Mouse (Mus musculus) MEL (cell line): Measurements from ENCODE around the gene Rxra.

Source experiments
- CTCF ChIP-seq, 3 experiments: IDR thresholded peaks in 2 of 3; conservative IDR thresholded peaks in 1 of 3; 2 replicates each; pipeline ENCODE4 v1.5.1; 2011 to 2012; ENCODE audit warnings: low read length in 3 of 3, low read depth in 2 of 3, mild to moderate bottlenecking in 2 of 3, improper control_type of control experiment in 1 of 3, inconsistent platforms in 1 of 3, mixed read lengths in 1 of 3, moderate library complexity in 1 of 3; ENCODE audit not compliant: control insufficient read depth in 1 of 3, insufficient read depth in 1 of 3, poor library complexity in 1 of 3, severe bottlenecking in 1 of 3
- GATA1 ChIP-seq: IDR thresholded peaks from 2 replicates; pipeline ENCODE4 v1.6.1; 2011; ENCODE audit warnings: low read depth, low read length, improper control_type of control experiment
- JUND ChIP-seq: IDR thresholded peaks from 2 replicates; pipeline ENCODE4 v1.6.1; 2011; ENCODE audit warnings: low read depth, mild to moderate bottlenecking, improper control_type of control experiment, low read length
- MAZ ChIP-seq: IDR thresholded peaks from 2 replicates; pipeline ENCODE4 v1.6.1; 2012; ENCODE audit warnings: low read depth, mild to moderate bottlenecking, inconsistent platforms, low read length, improper control_type of control experiment
- MXI1 ChIP-seq: IDR thresholded peaks from 2 replicates; pipeline ENCODE4 v1.6.1; 2011; ENCODE audit warnings: mild to moderate bottlenecking, low read depth, low read length, improper control_type of control experiment
- POLR2A ChIP-seq, 2 experiments: IDR thresholded peaks; 2 replicates each; pipeline ENCODE4 v1.6.1; 2011 to 2012; ENCODE audit warnings: low read length in 2 of 2, mild to moderate bottlenecking in 2 of 2, control low read depth in 1 of 2, improper control_type of control experiment in 1 of 2, low read depth in 1 of 2, moderate library complexity in 1 of 2; ENCODE audit not compliant: control insufficient read depth in 1 of 2, insufficient read depth in 1 of 2, poor library complexity in 1 of 2
- TBP ChIP-seq: IDR thresholded peaks from 2 replicates; pipeline ENCODE4 v1.8.0; 2011; ENCODE audit warnings: low read depth, low read length, improper control_type of control experiment
- ZKSCAN1 ChIP-seq: IDR thresholded peaks from 2 replicates; pipeline ENCODE4 v1.6.1; 2012; ENCODE audit warnings: low read depth, mild to moderate bottlenecking, inconsistent platforms, low read length, improper control_type of control experiment, moderate library complexity
- ZMIZ1 ChIP-seq: IDR thresholded peaks from 2 replicates; pipeline ENCODE4 v1.6.1; 2012; ENCODE audit warnings: low read depth, mild to moderate bottlenecking, inconsistent platforms, low read length, improper control_type of control experiment, moderate library complexity

DNA sequence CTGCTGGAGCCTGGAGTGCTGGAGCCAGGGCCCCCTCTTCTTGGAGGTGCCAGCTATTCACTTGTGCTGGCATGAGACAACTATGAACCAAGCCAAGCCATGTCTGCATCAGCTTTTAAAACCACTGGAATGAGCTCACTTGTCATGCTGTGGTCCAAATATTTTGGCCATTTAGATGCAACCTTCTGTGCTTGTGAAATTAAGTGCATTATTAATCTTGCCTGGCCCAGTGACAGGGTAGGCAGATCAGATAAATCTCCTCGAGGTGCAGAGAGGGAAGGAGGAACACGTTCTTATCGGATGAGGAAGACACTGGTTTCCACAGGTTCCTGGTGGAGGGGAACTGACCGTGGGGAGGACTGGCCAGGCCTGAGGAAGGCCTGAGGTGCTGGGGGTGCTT, 8.6 kb upstream of the Rxra start:
- TF ChIP-seq CTCF (IDR thresholded peaks at IDR 0.05 in 2 of 3, conservative IDR thresholded peaks at IDR 0.05 in 1 of 3; ENCODE audit: control insufficient read depth in 1 of 3, insufficient read depth in 1 of 3, low read depth in 2 of 3, low read length in 3 of 3, poor library complexity in 1 of 3, severe bottlenecking in 1 of 3): no peak
- no peak for TF ChIP-seq POLR2A (IDR thresholded peaks at IDR 0.05; ENCODE audit: control insufficient read depth in 1 of 2, insufficient read depth in 1 of 2, low read depth in 1 of 2, low read length in 2 of 2, poor library complexity in 1 of 2)
- TF ChIP-seq GATA1: peak; percentile 86
- no peak for TF ChIP-seq JUND
- no peak for TF ChIP-seq ZKSCAN1
- no peak for TF ChIP-seq TBP
- TF ChIP-seq ZMIZ1: no peak
- no peak for TF ChIP-seq MXI1
- no peak for TF ChIP-seq MAZ
